10 mouse cellular contexts compared by ENCODE assay signal in genomic region chr10:81286586-81286985, GRCm38 (mm10). TPM values are rescaled to one million over a fixed set of nuclear protein-coding genes. Genes with fewer than 3 reads are reported as not detected.
A peak's percentile ranks its signal among the peaks of the same experiment; 100 is the strongest.
DNase-seq lines count a peak whose midpoint lies in the region; ATAC-seq and TF ChIP-seq lines count a peak whose summit lies in the region.
"Had no signal": no experiment of that assay in that cellular context is flagged by ENCODE, and none has a peak within 500 bp of the region (broad histone marks: within the 10 kb centered on the region; RNA-seq: fewer than 3 reads in every experiment).

No protein-coding gene starts in this region.

- peaks cover 19% of the 10 kb centered on the region; the same call in 1 of the 2 replicates for H3K79me2 ChIP-seq in liver, adult 2 months (ENCODE audit: control insufficient read depth, insufficient read depth, low read length)

- peaks cover 61% of the 10 kb centered on the region for H3K27me3 ChIP-seq in forebrain, embryonic 12.5 days
- H3K27me3 ChIP-seq in forebrain, embryonic 15.5 days, result peaks cover 7% of the 10 kb centered on the region
- H3K27me3 ChIP-seq in intestine, embryonic 14.5 days (replicated peaks; ENCODE audit: control insufficient read depth, insufficient read depth, low read length), result peaks cover 42% of the 10 kb centered on the region
- H3K27me3 ChIP-seq in liver, adult 2 months (ENCODE audit: control insufficient read depth, insufficient read depth, low read length), result no peaks in the 10 kb centered on the region
- no peaks in the 10 kb centered on the region for H3K27me3 ChIP-seq in small intestine, adult 2 months (ENCODE audit: control insufficient read depth, insufficient read depth, low read length)

- no peak overlapping the region for H3K9ac ChIP-seq in forebrain, embryonic 12.5 days
- H3K9ac ChIP-seq in forebrain, embryonic 15.5 days (replicated peaks), result no peak overlapping the region
- no peak overlapping the region for H3K9ac ChIP-seq in intestine, embryonic 14.5 days (ENCODE audit: low read length)
- no peak overlapping the region for H3K9ac ChIP-seq in liver, adult 2 months (ENCODE audit: low read depth, low read length)

- DNase-seq in intestine, embryonic 14.5 days (ENCODE audit: low spot score), result peak; percentile 69
- peak; percentile 86 for DNase-seq in liver, adult 2 months (ENCODE audit: extremely low read depth, low read depth, low spot score)
- no peak for DNase-seq in cerebellum, adult 18-20 months
- no peak for DNase-seq in layer of hippocampus, postnatal 14 days (ENCODE audit: low spot score in 2 of 2)
- no peak for DNase-seq in cerebellum, adult 11-12 months
- DNase-seq: adrenal gland, postnatal 36 days had no signal

- 55% methylated on average over 6 of the region's 6 CpGs for WGBS in forebrain, embryonic 12.5 days
- 50% methylated on average over 6 of the region's 6 CpGs for WGBS in forebrain, embryonic 15.5 days
- 36% methylated on average over 6 of the region's 6 CpGs for WGBS in intestine, embryonic 14.5 days
- 13% methylated on average over 6 of the region's 6 CpGs for WGBS in liver, adult 2 months
- 14% methylated on average over 6 of the region's 6 CpGs for WGBS in small intestine, adult 2 months

- peak overlapping the region; percentile 46; the same call in 1 of the 2 replicates for H3K4me3 ChIP-seq in forebrain, embryonic 12.5 days (replicated peaks)
- H3K4me3 ChIP-seq in forebrain, embryonic 15.5 days, result no peak overlapping the region
- no peak overlapping the region for H3K4me3 ChIP-seq in intestine, embryonic 14.5 days (ENCODE audit: low read depth, low read length)
- H3K4me3 ChIP-seq in liver, adult 2 months (ENCODE audit: insufficient read depth, low read depth, low read length), result no peak overlapping the region
- H3K4me3 ChIP-seq in small intestine, adult 2 months (ENCODE audit: low read depth, low read length), result peak overlapping the region; percentile 69; the same call in 1 of the 2 replicates

- no peaks in the 10 kb centered on the region for H3K9me3 ChIP-seq in forebrain, embryonic 12.5 days
- H3K9me3 ChIP-seq in forebrain, embryonic 15.5 days, result no peaks in the 10 kb centered on the region
- no peaks in the 10 kb centered on the region for H3K9me3 ChIP-seq in intestine, embryonic 14.5 days (ENCODE audit: control insufficient read depth, low read length)
- H3K9me3 ChIP-seq: midbrain, embryonic 10.5 days had no signal

- no peak for TF ChIP-seq CTCF in liver, adult 2 months (IDR thresholded peaks at IDR 0.05; ENCODE audit: low read depth, low read length)
- TF ChIP-seq CTCF in small intestine, adult 2 months (IDR thresholded peaks at IDR 0.05; ENCODE audit: extremely low read depth, insufficient read length, insufficient replicate concordance, low read depth, low read length), result no peak

- H3K4me1 ChIP-seq in forebrain, embryonic 12.5 days, result peaks cover 38% of the 10 kb centered on the region
- H3K4me1 ChIP-seq in forebrain, embryonic 15.5 days, result peaks cover 27% of the 10 kb centered on the region
- H3K4me1 ChIP-seq in intestine, embryonic 14.5 days (replicated peaks; ENCODE audit: control insufficient read depth, insufficient read depth, low read length), result 0 out of 2 replicates have a peak, but pooled peaks cover 11% of the 10 kb centered on the region
- H3K4me1 ChIP-seq in liver, adult 2 months (ENCODE audit: control insufficient read depth, insufficient read depth, low read length), result peaks cover 24% of the 10 kb centered on the region
- peaks cover 25% of the 10 kb centered on the region for H3K4me1 ChIP-seq in small intestine, adult 2 months (ENCODE audit: control insufficient read depth, insufficient read depth, insufficient read length, low read length)

- no peak for TF ChIP-seq POLR2A in liver, adult 2 months (IDR thresholded peaks at IDR 0.05; ENCODE audit: extremely low read depth, insufficient read depth, low read length)
- no peak for TF ChIP-seq POLR2A in small intestine, adult 2 months (IDR thresholded peaks at IDR 0.05; ENCODE audit: low read depth, low read length)

- H3K27ac ChIP-seq in forebrain, embryonic 12.5 days, result no peak overlapping the region
- no peak overlapping the region for H3K27ac ChIP-seq in forebrain, embryonic 15.5 days (replicated peaks)
- H3K27ac ChIP-seq in intestine, embryonic 14.5 days (ENCODE audit: low read depth), result peak overlapping the region; percentile 40
- H3K27ac ChIP-seq in liver, adult 2 months (replicated peaks; ENCODE audit: insufficient read depth, low read depth, low read length), result peak overlapping the region; percentile 5; the same call in 1 of the 2 replicates
- H3K27ac ChIP-seq in small intestine, adult 2 months (ENCODE audit: insufficient read depth, low read depth, low read length), result peak overlapping the region; percentile 98

- no peak for ATAC-seq in forebrain, embryonic 12.5 days (ENCODE audit: low FRiP score)
- no peak for ATAC-seq in forebrain, embryonic 15.5 days (replicated peaks)
- ATAC-seq in intestine, embryonic 14.5 days (replicated peaks; ENCODE audit: low FRiP score, low TSS enrichment, low read depth), result 0 out of 2 replicates have a peak, but pooled peaks have one; percentile 3

- no peaks in the 10 kb centered on the region for H3K36me3 ChIP-seq in forebrain, embryonic 12.5 days (replicated peaks)
- H3K36me3 ChIP-seq in forebrain, embryonic 15.5 days, result no peaks in the 10 kb centered on the region
- H3K36me3 ChIP-seq in intestine, embryonic 14.5 days (ENCODE audit: control insufficient read depth, insufficient read depth, low read length), result no peaks in the 10 kb centered on the region
- no peaks in the 10 kb centered on the region for H3K36me3 ChIP-seq in liver, adult 2 months (ENCODE audit: control insufficient read depth, insufficient read depth, low read length)
- peaks cover 11% of the 10 kb centered on the region for H3K36me3 ChIP-seq in small intestine, adult 2 months (ENCODE audit: control insufficient read depth, insufficient read depth, low read length)
- H3K36me3 ChIP-seq: midbrain, embryonic 10.5 days had no signal

- H3K4me2 ChIP-seq in forebrain, embryonic 12.5 days, result no peak overlapping the region
- no peak overlapping the region for H3K4me2 ChIP-seq in forebrain, embryonic 15.5 days (replicated peaks)
- H3K4me2 ChIP-seq in intestine, embryonic 14.5 days (ENCODE audit: low read length), result peak overlapping the region; percentile 55; the same call in 1 of the 2 replicates

RNA-seq across cellular contexts. Expression of gene Tjp3, which starts 4.8 kb away (rescaled TPM):
- polyA plus RNA-seq in forebrain, embryonic 12.5 days (2016; fragmentation: Nextera tagmentation; extraction: Ambion mirVana), result 9.7 and 11.4 TPM in 2 replicates
- 8.5 and 9.0 TPM in 2 replicates for polyA plus RNA-seq in forebrain, embryonic 15.5 days (2015; fragmentation: Nextera tagmentation; extraction: Ambion mirVana)
- polyA plus RNA-seq in intestine, embryonic 14.5 days (2014; fragmentation: Nextera tagmentation; extraction: Ambion mirVana), result 35.1 and 44.4 TPM in 2 replicates
- total RNA-seq in liver, adult 2 months (2014; rRNA removed), result 7.6 and 7.7 TPM in 2 replicates
- 24.2 and 32.0 TPM in 2 replicates for polyA plus RNA-seq in liver, adult 2 months (2012; rRNA removed)
- 124 and 239 TPM in 2 replicates for polyA plus RNA-seq in small intestine, adult 2 months (2012; rRNA removed)
- total RNA-seq in layer of hippocampus, postnatal 14 days (2021), result 1 to 10 TPM; 1.6 to 2.5 TPM

RNA-seq across cellular contexts. Expression of gene Pip5k1c, which starts 6.2 kb away (rescaled TPM):
- polyA plus RNA-seq in forebrain, embryonic 12.5 days (2016; fragmentation: Nextera tagmentation; extraction: Ambion mirVana), result 84.1 and 98.7 TPM in 2 replicates
- 123 and 127 TPM in 2 replicates for polyA plus RNA-seq in forebrain, embryonic 15.5 days (2015; fragmentation: Nextera tagmentation; extraction: Ambion mirVana)
- 57.3 and 57.5 TPM in 2 replicates for polyA plus RNA-seq in intestine, embryonic 14.5 days (2014; fragmentation: Nextera tagmentation; extraction: Ambion mirVana)
- total RNA-seq in liver, adult 2 months (2014; rRNA removed), result 7.4 and 10.0 TPM in 2 replicates
- 25.8 and 30.1 TPM in 2 replicates for polyA plus RNA-seq in liver, adult 2 months (2012; rRNA removed)
- 26.1 and 50.8 TPM in 2 replicates for polyA plus RNA-seq in small intestine, adult 2 months (2012; rRNA removed)
- 100 to 1,000 TPM; 330 to 352 TPM for total RNA-seq in layer of hippocampus, postnatal 14 days (2021)

RNA-seq across cellular contexts. Expression of gene Apba3, which starts 19.8 kb away (rescaled TPM):
- polyA plus RNA-seq in forebrain, embryonic 12.5 days (2016; fragmentation: Nextera tagmentation; extraction: Ambion mirVana), result 31.1 and 33.3 TPM in 2 replicates
- polyA plus RNA-seq in forebrain, embryonic 15.5 days (2015; fragmentation: Nextera tagmentation; extraction: Ambion mirVana), result 33.5 and 37.5 TPM in 2 replicates
- polyA plus RNA-seq in intestine, embryonic 14.5 days (2014; fragmentation: Nextera tagmentation; extraction: Ambion mirVana), result 51.0 and 51.7 TPM in 2 replicates
- total RNA-seq in liver, adult 2 months (2014; rRNA removed), result 30.5 and 44.1 TPM in 2 replicates
- polyA plus RNA-seq in liver, adult 2 months (2012; rRNA removed), result 132 and 143 TPM in 2 replicates
- 100 and 207 TPM in 2 replicates for polyA plus RNA-seq in small intestine, adult 2 months (2012; rRNA removed)
- total RNA-seq in layer of hippocampus, postnatal 14 days (2021), result 10 to 100 TPM; 39.9 to 41.8 TPM

RNA-seq across cellular contexts. Expression of gene Mrpl54, which starts 19.9 kb away (rescaled TPM):
- 136 and 138 TPM in 2 replicates for polyA plus RNA-seq in forebrain, embryonic 12.5 days (2016; fragmentation: Nextera tagmentation; extraction: Ambion mirVana)
- polyA plus RNA-seq in forebrain, embryonic 15.5 days (2015; fragmentation: Nextera tagmentation; extraction: Ambion mirVana), result 97.3 and 104 TPM in 2 replicates
- 253 and 260 TPM in 2 replicates for polyA plus RNA-seq in intestine, embryonic 14.5 days (2014; fragmentation: Nextera tagmentation; extraction: Ambion mirVana)
- 52.1 and 65.9 TPM in 2 replicates for total RNA-seq in liver, adult 2 months (2014; rRNA removed)
- polyA plus RNA-seq in liver, adult 2 months (2012; rRNA removed), result 66.6 and 85.9 TPM in 2 replicates
- 104 and 169 TPM in 2 replicates for polyA plus RNA-seq in small intestine, adult 2 months (2012; rRNA removed)
- total RNA-seq in layer of hippocampus, postnatal 14 days (2021), result 10 to 100 TPM; 36.5 to 50.4 TPM

RNA-seq across cellular contexts. Expression of gene Matk, which starts 33.9 kb away (rescaled TPM):
- polyA plus RNA-seq in forebrain, embryonic 12.5 days (2016; fragmentation: Nextera tagmentation; extraction: Ambion mirVana), result 4.1 and 5.7 TPM in 2 replicates
- 22.4 TPM in 2 replicates for polyA plus RNA-seq in forebrain, embryonic 15.5 days (2015; fragmentation: Nextera tagmentation; extraction: Ambion mirVana)
- 2.5 and 4.1 TPM in 2 replicates for polyA plus RNA-seq in intestine, embryonic 14.5 days (2014; fragmentation: Nextera tagmentation; extraction: Ambion mirVana)
- 0.60 and 0.65 TPM in 2 replicates for total RNA-seq in liver, adult 2 months (2014; rRNA removed)
- 0.27 and 0.43 TPM in 2 replicates for polyA plus RNA-seq in liver, adult 2 months (2012; rRNA removed)
- polyA plus RNA-seq in small intestine, adult 2 months (2012; rRNA removed), result 6.8 and 13.0 TPM in 2 replicates
- total RNA-seq in layer of hippocampus, postnatal 14 days (2021), result 100 to 1,000 TPM; 246 to 268 TPM

Comparison
In these comparisons a context has a peak if more than half of its experiments do, and no peak if none do; other contexts are left out.
1. H3K4me3 ChIP-seq: peak in forebrain, embryonic 12.5 days (single experiment) and small intestine, adult 2 months (single experiment); none in forebrain, embryonic 15.5 days (single experiment), intestine, embryonic 14.5 days (single experiment) and liver, adult 2 months (single experiment).
2. H3K27ac ChIP-seq: peak in intestine, embryonic 14.5 days (single experiment), liver, adult 2 months (single experiment) and small intestine, adult 2 months (single experiment); none in forebrain, embryonic 12.5 days (single experiment) and forebrain, embryonic 15.5 days (single experiment).
3. DNase-seq: peak in intestine, embryonic 14.5 days (single experiment) and liver, adult 2 months (single experiment); none in cerebellum, adult 18-20 months (0 of 2), layer of hippocampus, postnatal 14 days (0 of 2) and cerebellum, adult 11-12 months (single experiment).